Mouse (Mus musculus): ENCODE results near the gene Parp8.
"Not testable (repeated sequence)": the region's sequence is repeated elsewhere in the genome, so short reads cannot be mapped to it uniquely, and the experiment has no call there.

The Parp8 gene

GRCm38 (mm10) chr13:116958776-116959589 lies 66.4 kb downstream of the Parp8 start:
- DNase-seq: no peak

- no peak for DNase-seq
Measured at GRCm38 (mm10) chr13:116957577-116957976, 67.8 kb downstream of the Parp8 start.

GRCm38 (mm10) chr13:116951336-116951735 lies 74.0 kb downstream of the Parp8 start:
- no peak for DNase-seq

GRCm38 (mm10) chr13:116949527-116949926 lies 75.8 kb downstream of the Parp8 start:
- DNase-seq: no peak

DNA sequence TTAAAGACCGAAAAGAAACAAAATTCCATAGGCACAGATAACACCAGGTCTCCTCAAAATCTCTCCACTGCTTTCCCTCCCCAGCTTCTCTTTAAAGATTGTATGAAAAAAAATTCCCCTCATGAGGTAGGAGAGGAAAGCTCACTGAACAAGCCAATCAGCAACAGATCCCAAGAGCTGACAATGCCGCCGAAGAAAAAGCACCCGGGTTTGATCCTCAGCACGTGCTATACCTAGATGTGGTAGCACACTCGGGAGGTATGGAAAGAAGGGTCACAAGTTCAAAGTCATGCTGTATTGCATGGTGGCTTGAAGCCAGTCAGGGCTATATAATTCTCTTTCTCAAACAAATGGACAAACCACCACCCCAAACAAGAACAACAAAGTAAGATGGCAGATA lies 76.3 kb downstream of the Parp8 start:
- no peak for DNase-seq

DNA sequence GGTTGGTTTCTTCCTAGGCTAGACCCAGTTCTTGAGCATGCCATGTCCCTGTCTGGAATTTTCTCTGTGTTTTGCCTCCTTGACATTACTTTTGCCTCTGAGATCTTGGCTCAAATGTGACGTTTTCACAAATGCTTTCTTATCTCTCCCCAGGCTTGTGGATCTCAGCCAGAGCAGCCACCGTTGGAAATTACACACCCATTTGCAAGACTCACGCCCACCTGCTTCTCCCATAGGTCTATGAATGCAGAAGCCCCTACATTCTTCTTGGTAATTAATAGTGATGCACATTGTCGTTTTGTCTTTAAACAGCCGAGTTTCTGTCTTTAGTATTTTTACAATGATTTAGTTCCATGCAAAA lies 77.1 kb downstream of the Parp8 start:
- DNase-seq: no peak

DNA sequence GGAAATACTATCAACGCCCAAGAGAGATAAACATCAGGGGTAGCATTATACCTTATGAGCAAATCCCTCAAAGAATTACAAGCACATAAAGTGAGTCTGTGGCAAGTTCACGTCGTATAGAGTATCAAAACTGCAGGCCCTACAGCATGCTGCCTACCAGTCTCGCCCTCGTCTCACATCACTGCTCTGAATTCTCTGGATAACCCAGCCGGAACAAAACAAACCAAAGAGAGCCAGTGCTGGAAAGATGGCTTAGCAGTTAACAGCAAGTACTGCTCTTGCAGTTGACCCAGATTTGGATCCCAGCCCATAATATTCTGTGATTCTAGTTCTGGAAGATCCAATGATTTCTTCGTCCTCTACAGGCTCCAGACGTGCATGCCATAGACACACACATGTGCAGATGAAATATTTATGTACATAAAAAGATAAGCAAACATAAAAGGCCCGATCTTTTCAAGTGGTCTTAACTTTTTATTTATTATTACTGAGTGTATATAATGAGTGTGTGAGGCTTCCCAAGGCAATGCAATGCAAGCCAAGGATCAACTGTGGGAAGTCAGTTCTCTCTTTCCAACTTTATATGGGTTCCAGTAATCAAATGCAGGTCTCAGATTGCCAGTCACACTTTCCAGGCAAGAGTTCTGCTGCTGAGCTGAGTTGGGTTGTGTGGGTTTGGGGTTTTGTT lies 77.6 kb downstream of the Parp8 start:
- DNase-seq: no peak

- DNase-seq: no peak
Measured at GRCm38 (mm10) chr13:116946566-116946965, 78.8 kb downstream of the Parp8 start.

DNA sequence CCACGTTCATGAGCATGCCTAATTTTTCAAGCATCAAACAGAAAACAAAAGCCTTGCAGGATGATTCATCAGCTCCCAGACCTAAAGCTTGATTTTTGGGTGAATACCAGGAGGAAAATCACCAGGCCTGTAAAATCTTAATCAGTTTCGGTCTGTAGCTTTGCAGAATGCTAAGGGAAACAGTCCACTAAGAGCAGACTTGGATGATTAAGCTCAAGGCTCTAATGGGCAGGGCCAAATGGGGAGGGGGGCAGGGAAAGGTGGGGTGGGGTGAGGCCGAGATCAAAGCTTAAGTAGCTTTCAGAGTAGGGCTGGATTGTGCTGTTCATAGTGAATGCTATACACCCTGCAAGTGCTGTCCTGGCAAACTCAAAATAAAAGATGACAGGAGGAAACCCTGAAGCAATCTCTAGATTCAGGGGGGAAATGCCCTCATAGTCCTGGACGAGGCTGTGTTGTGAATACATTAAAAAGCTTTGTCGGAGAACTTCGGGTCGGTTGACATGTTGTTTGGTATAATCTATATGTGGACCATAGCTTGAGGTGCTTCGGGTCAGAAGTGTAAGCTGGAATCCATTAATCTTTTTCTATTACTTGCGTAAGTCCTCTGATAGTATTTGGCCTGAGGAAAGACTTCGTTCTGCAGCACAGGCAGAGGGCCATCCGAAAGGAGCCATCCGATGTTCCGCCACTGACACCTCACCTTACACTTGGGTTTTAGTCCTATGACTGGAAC lies 83.9 kb downstream of the Parp8 start:
- DNase-seq: no peak

DNA sequence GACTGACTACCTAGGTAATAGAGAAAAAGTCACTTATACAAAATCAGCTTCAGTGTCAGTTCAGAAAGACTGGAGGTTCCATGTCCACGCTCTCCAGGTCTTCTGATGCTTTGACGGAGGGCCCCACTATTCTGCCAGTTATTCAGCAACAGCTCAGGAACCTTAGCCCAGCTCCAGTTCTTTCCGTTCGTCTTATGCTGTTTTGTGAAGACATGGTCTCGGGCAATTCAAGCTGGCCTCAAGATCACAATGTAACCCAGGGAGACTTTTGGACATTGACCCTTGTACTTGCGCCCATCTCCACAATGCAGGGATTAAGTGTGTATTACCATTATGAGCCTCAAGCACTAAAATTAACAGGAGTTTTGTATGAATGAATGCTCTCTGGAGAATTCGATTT lies 84.6 kb downstream of the Parp8 start:
- DNase-seq: no peak

DNA sequence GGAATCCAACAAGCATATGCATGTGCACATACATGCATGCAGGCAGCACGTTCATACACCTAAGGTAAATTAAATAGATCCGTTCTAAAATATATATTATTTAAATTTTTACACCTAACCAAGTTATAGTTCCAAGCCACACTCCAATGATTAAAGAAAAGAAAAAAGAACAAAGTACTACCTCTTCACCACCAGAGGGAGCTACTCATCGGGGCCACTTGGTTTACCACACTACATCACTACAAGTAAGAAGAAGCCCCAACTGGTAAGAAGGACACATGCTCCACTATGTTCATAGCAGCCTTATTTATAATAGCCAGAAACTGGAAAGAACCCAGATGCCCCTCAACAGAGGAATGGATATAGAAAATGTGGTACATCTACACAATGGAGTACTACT lies 88.3 kb downstream of the Parp8 start:
- DNase-seq: not testable (repeated sequence)

DNA sequence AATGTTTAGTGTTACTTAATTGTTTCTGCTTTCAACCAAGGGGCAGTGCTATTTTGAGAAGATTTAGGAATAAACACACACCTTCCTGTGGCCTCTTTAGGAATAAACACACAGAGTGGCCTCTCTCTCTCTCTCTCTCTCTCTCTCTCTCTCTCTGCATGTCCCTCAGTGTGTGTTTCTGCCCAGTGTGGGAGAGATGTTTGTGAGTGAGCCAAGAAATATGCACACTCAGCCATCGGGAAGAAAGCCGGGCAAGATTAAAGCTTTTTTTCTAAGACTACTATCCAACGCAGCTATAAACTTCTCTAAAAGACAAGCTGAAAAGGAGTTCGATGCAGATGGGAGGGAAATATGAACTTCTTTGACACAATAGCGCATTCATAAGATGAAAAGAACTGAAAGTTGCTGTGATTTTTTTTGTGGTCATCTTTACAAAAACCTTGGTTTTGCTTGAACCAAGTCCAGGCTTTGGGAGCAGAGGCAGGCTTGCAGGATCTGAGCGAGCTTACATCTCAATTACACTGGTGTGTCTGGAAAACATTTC lies 107.9 kb downstream of the Parp8 start:
- DNase-seq: no peak

- no peak for DNase-seq
Measured at GRCm38 (mm10) chr13:116908284-116908683, 117.1 kb downstream of the Parp8 start.

DNA sequence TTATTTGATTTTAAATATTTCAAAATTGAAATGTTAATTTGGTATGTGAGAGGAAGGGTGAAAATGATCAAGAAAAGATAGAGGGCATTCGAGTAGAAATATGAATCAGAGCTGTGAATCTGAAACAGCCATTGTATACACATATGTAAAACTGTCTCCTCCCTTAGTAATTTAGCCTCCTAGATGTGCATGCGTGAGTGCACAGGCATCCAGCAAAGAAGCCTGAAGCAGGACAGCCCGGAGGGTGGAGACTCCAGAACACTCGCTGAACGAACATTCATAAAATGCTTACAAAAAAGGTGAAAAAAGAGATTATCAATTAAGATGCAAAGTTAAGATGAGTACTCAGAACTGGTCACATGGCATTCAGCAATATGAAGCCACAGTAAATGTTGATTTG lies 121.9 kb downstream of the Parp8 start:
- no peak for DNase-seq

GRCm38 (mm10) chr13:116898395-116898794 lies 126.9 kb downstream of the Parp8 start:
- DNase-seq: no peak

DNA sequence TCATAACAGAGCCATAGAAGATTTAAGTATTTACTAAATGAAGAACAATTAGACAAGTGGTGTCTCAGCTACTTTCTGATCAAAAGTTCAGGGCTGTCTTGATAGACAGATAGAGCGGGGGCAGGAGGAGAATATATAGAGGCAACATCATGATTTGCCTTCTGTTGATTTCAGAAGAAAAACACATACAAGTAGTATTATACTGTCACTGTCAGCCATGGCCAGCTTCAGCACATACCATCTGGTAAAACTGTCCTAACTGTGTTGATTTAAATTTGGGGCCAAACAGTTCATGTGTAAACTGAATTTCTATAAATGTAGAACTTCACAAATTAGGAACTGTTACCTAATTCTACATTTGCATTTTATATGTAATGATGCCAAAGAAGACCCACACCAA lies 127.6 kb downstream of the Parp8 start:
- DNase-seq: no peak

DNA sequence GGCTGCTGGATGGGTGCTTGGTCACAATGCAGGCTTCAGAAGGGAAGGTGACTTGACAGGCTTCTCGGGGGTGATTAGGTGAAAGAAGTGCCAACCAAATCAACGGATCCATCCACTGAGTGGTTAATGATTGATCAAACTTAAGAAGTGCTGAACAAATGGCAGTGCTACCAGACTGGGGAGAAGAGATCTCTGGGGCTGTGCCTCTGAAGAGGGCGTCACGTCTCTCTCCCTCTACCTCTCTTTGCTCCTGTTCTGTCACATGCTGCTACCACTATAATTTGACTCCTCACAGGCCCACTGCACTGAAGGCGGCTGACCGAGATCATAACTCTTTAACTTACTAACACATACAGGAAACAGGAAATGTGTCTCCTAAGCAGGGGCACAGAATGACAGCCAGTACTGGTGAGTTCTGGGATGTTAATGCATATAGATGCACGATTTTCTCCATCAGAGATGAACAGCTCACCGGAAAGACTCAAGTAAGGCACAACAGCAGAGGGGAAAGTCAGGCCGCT lies 140.9 kb downstream of the Parp8 start:
- DNase-seq: no peak

- DNase-seq: no peak
Measured at GRCm38 (mm10) chr13:116882226-116882625, 143.1 kb downstream of the Parp8 start.

DNA sequence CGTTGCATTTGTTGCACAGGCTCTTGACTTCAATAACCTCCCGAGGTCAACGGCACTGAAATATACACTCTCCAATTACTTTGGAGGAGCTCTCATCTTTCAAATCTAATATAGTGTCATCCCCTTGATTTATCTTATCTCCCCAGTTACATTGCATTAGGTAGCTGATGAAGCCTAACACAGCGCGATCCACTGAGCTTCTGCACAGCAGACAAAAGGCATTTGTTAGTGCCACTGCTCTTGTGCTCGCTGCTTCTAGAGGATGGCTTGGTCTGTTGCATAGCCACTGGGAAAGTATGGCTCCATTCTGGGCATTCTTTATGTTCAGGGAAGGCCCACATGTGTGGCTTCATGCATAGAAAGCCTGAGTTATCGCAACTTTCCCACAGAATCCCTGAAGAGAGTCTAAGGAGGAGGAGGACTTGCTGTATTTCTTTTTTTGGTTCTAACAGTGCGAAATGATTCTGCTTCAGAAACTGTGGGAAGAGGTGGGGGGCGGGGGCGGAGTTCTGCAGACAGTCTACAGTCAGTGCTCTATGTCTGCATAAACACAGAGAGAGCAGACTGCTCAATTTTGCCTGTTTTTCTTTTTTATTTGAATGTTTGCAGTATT lies 145.7 kb downstream of the Parp8 start:
- no peak for DNase-seq

DNA sequence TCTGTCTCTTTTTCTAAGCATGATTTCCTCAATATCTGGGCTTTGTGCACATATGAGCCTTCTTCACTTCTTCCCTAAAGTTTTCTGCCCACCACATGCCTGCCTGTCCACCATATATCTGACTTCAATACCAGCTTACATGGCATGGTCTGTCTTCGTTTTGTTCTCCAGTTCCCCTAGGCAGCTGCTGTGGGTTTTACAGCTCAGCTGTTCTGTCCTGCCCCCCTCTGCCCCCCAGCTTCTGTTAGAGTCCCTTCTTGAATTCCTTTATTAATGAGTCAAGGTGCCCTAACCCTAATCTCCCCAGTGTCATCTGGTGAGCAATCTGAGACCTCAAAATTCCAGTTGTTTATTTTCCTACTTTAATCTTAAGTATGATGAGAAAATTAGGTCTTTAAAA lies 155.1 kb downstream of the Parp8 start:
- DNase-seq: no peak

GRCm38 (mm10) chr13:116843937-116844336 lies 181.4 kb downstream of the Parp8 start:
- DNase-seq: no peak

- DNase-seq: no peak
Measured at GRCm38 (mm10) chr13:116830984-116831383, 194.4 kb downstream of the Parp8 start.

GRCm38 (mm10) chr13:116829015-116829414 lies 196.3 kb downstream of the Parp8 start:
- no peak for DNase-seq
